Mouse (Mus musculus): ENCODE results near the gene Depdc5.

DNA sequence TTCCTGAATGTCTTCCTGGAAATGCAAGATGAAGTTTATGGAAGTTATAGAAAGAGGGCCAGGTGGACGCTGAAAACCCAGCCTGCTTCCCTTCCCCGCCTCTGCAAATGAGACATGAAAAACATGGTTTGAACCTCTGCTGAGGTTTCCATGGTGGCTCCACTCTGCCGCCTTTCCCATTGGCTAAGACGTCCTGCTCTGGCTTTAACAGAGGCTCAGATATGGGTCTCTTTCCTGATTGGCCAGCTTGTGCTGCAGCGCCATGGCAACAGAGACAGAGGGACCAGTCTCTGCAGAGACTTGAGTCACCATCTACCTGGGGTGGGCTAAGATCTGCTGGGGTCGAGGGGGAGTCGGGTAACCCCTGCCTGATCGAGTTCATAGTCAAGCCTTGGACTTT is 143.2 kb downstream of the Depdc5 start:
- TF ChIP-seq CTCF (IDR thresholded peaks at IDR 0.05; ENCODE audit: insufficient read depth, low read length) = no peak
- TF ChIP-seq POLR2A (IDR thresholded peaks at IDR 0.05; ENCODE audit: borderline replicate concordance, extremely low read depth, low read depth, low read length) = no peak

All from lung, adult 2 months (tissue).